Mouse (Mus musculus): Measurements from ENCODE around the gene Cnksr3. TPM values are rescaled to one million over a fixed set of nuclear protein-coding genes. Genes with fewer than 3 reads are reported as not detected.

The Cnksr3 gene
- total RNA-seq, 2 experiments from 2014 or later = 7.1 to 9.3 TPM

DNA sequence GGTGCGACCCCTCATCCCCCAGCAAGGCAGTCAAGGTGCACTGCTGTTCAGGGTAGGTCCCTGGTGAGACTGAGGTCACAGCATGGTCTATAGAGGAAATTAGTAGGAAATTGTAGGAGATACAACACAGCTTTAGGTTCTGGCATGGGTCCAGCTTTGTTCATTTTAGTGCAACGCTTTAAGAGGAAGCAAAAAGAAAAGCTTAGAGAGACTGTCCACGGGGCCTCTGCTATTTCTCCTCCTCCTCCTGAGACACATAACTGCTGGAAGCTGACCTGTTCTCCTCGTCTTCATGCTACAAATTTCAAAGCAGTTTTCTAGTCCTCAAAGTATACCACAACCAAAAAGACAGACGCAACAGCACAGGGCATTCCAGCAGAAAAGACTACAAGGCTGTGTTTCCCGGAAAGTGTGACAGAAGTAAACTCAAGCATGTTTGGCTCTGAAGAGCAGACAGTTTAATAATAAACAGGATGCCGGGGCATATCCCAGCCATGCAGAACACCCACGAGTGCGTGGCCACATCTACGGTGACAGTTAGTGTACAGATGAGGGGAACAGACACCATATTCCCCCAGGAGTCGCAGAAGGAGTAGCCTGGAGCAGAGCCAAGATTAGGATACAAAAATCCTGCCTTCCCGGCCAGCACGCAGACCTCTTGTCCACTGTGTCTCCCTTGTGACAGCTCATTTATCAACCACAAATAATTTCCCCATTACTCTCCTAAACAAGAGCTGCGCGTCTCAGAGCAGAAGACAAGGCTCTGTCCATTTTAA lies 53.6 kb downstream of the Cnksr3 start:
- ATAC-seq (replicated peaks; ENCODE audit: low FRiP score, low TSS enrichment, poor library complexity, severe bottlenecking) = no peak

DNA sequence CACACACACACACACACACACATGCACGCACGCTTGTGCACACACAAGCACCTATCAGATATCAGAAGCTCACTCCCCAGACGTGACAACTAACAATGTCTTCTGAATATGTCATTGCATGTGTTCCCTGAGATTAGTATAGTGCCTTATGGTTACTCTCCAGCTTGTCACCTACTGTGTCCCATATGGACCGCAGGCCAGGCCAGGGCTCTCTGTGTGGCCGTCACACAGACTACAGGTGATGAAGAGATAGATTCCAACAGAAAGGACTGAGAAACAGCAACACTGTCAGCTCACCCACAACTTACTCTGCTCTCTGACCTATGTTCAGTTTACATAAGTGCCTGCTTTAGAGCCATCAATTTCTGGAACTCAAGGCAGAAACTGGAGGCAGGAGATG lies 57.2 kb downstream of the Cnksr3 start:
- ATAC-seq (replicated peaks; ENCODE audit: low FRiP score, low TSS enrichment, poor library complexity, severe bottlenecking) = no peak

DNA sequence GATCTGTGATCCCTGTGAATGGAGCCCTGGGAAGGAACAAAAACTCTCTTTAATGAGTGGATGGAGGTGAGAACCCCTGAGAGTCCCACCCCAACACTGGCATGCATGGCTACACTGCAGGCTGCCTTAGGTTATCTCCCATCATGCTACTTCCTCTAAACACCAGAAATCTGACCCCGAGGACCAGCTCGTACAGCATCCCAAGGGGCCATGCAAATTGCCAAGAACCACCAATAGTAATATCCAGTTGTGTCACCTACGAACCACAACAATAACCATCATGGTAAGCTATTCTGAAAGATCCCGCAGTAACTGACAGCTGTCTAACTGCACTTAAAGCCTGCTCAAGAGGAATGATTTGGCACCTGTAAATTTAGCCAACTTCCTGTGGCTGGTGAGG lies 59.1 kb downstream of the Cnksr3 start:
- no peak for ATAC-seq (replicated peaks; ENCODE audit: low FRiP score, low TSS enrichment, poor library complexity, severe bottlenecking)

DNA sequence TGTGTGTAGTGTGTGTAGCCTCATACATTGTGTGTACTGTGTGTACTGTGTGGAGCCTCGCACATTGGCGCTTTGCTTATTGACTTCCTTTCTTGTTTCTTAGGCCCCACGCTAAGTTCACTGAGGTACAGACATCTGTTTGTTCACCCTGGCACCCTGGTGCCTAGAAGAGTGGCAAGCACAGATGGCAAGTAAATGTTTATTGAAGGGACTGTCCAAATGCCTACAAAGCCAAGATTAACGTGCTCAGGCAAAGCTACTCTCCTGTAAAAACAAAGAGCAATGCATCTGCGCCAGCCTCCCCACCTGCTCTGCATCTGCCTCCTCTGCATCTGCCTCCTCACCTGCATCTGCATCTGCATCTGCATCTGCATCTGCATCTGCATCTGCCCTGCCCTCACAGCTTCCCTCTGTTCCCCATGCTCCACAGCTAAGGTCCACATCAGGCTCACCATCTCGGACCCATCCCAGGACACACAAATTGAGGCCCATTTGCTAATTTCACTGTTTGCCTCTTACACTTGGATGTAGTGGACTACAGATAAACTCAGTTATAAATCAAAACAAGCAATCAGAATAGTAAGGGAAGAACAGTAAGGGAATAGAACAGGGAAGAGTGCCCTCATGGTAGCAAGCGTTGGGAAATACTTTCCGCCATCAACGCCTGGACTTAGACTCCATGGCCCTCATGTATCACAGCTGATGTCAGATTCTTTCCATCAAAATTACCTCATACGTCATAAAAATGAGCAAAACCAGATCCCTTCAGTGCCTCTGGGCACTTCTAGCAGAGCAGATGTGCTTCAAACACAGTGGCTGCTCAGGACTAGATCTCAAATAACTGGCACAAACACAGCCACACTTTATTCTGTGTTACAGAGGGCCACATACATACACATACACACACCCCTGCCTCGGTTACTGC lies 62.1 kb downstream of the Cnksr3 start:
- ATAC-seq (replicated peaks; ENCODE audit: low FRiP score, low TSS enrichment, poor library complexity, severe bottlenecking) = no peak

DNA sequence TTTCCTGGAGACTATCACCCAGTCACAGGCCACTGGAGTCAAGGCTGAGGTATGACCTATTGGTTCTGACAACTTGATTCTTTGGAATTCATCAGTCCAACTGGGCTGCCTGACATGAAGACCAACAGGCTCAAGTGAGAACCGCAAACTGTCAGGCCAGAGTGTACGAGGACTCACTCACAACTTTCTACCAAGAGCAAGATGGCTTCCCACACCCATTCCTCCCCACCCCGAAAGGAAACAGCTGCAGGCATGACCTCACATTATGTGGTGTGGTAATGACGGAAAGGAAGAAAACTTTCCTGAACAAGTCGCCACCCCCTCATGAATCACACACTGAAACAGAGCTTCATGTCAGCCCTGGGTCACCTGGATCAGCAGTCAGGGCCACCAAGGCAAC lies 66.4 kb downstream of the Cnksr3 start:
- no peak for ATAC-seq (replicated peaks; ENCODE audit: low FRiP score, low TSS enrichment, poor library complexity, severe bottlenecking)

DNA sequence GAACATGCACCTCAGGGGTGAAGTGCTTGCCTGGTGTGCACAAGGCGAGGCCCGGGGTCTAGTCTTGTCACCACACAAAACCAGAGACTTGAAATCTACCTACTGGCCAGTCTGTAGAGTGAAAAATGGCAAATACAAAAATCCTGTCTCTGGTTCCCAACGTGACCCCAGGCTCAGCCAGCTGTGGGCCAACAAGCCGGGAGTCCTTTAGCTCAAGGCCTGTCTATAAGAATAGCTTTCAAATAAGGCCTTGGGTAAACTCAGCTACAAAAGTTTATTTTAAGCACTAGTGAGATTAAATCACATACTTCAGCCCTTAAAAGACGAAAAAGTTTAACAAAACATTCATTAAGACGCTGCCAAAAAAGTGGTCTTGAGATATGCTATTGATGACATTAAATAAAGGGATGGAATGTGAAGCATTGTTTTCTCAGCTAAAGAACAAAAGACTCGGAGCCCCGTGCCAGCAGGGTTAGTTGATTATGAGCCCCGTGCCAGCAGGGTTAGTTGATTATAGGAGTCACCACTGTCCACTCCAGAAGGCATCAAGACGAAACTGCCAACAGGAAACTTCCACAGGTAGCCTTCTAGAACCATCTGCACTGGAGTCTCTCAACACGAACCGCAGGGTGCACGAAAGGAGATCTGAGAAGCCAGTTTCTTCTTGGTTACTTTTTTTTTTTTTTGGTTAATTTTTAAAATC lies 67.8 kb downstream of the Cnksr3 start:
- ATAC-seq (replicated peaks; ENCODE audit: low FRiP score, low TSS enrichment, poor library complexity, severe bottlenecking) = no peak

- no peak for ATAC-seq (replicated peaks; ENCODE audit: low FRiP score, low TSS enrichment, poor library complexity, severe bottlenecking)
Measured at GRCm38 (mm10) chr10:7142287-7142686, 69.8 kb downstream of the Cnksr3 start.

DNA sequence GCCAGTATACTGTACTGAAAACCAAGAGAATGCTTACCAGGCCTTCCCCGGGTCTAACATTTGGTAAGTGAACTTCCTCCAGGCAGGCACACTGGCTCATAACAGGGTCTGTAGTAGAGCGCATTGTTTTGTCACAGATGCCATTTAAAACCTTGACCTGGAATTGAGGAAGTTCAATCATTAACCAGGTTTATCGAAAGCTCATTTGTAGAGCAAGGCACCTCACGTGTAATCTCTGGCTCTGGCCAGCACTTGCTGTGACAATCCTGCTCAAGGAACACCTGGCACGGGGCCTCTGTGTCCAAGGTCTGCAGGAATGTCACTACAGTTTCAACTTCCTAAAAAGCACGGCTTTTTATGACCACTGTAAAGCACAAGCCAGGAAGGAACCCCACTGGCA lies 71.8 kb downstream of the Cnksr3 start:
- ATAC-seq (replicated peaks; ENCODE audit: low FRiP score, low TSS enrichment, poor library complexity, severe bottlenecking) = no peak

- no peak for ATAC-seq (replicated peaks; ENCODE audit: low FRiP score, low TSS enrichment, poor library complexity, severe bottlenecking)
Measured at GRCm38 (mm10) chr10:7138049-7138448, 74.0 kb downstream of the Cnksr3 start.

DNA sequence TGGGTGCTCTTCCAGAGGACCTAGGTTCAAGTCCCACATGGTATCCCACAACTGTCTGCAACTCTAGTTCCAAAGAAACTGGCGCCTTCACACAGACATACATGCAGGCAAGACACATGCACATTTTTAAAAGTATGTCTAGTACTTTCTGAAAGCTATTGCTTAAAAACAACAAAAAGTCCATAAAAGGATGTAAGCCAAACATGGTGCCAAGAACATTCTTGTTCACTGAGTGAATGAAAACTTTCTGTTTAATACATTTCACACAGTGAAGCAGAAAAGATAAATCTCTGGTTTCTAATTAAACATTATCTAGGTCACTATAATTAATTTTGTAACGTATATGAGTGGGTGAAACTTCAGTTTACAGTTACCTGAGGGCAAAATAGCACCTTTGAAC lies 76.3 kb downstream of the Cnksr3 start:
- ATAC-seq (replicated peaks; ENCODE audit: low FRiP score, low TSS enrichment, poor library complexity, severe bottlenecking) = no peak

DNA sequence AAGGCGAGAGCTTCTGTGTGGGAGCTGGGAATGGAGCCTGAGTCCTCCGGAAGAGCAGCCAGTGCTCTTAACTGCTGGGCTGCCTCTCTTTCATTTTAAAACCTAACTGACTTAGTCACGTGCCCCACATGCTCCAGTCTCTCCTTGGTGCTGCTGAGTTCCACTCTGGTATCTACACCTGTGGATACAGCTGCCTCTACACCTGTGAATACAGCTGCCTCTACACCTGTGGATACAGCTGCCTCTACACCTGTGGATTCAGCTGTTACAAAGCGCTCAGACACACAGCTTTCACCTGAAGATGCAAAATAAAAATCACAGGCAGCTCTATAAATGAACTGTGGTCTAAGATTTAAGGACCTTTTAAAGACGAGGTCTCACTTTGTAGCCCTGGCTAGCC lies 79.0 kb downstream of the Cnksr3 start:
- no peak for ATAC-seq (replicated peaks; ENCODE audit: low FRiP score, low TSS enrichment, poor library complexity, severe bottlenecking)

DNA sequence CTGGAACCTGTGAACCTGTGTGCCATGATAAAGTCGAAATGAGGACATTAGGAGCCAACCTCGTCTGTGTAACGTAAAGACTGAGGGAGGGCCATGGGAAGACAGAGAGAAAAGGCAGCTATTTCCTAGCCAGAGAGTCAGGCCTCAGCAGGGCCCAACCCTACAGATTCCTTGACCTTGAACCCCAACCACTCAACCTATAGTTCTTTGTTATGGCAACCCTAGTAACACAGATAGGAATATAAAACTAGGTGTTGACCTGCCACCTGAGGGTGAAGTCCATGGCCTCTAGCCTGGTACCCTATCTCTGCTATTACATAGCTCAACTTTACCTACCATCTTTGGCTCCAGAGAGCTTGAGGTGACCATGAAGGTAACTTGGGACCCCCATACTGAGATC lies 80.6 kb downstream of the Cnksr3 start:
- ATAC-seq (replicated peaks; ENCODE audit: low FRiP score, low TSS enrichment, poor library complexity, severe bottlenecking) = no peak

GRCm38 (mm10) chr10:7127828-7128227 lies 84.2 kb downstream of the Cnksr3 start:
- ATAC-seq (replicated peaks; ENCODE audit: low FRiP score, low TSS enrichment, poor library complexity, severe bottlenecking) = no peak

DNA sequence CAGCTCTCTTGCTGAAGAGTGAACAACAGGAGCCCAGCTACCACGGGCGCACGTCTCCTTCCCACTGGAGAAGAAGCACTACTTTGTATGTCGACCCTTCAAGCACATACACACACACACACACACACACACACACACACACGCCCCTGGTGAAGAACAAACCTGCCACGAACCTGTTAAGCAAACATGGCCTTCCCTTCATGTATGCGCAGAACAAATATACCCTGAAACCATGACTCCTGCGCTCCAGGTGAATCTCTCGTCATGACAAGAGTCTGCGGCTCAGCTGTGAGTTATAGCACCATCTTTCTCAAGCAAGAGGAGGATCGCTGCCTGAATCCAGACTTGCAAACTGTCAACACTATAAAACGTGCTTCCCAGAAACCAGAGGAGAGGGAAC lies 85.2 kb downstream of the Cnksr3 start:
- ATAC-seq (replicated peaks; ENCODE audit: low FRiP score, low TSS enrichment, poor library complexity, severe bottlenecking) = no peak

DNA sequence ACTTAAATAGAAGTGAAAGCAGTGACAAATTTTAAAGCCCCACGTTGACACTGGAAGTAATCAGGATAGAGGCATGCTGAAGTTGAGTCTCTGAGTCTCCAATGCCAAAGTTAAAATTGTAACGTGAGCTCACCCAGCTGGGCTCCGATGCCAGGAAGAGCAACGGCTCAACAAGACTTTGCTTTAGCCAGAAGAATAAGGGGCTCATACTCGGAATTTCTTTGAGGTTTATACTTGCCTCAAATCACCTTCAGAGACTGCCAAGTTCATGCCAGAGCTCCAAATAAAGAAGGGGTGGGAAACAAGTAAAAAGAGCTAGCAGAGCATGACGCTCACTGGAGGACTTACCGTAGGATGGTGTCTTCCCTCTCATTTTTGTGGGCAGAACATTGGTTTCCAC lies 85.8 kb downstream of the Cnksr3 start:
- ATAC-seq (replicated peaks; ENCODE audit: low FRiP score, low TSS enrichment, poor library complexity, severe bottlenecking) = no peak

DNA sequence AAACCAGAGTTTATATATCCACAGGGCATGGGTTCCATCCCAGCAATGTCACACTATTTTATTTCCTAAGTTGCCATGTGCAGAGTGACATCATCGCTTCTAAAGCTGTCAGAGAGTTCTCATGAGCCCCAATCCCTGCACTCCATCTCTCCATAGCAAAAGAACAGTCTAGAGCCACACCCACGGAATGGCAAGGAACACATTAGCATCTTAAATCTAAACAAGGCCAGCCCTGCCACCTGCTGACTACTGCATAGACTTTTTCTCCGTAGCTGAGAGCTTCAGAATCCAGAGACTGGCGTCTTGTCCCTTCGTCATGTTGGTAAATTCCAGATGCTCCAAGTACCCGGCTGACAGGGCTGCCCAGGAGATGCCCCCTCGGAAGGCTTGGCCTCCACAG lies 87.0 kb downstream of the Cnksr3 start:
- no peak for ATAC-seq (replicated peaks; ENCODE audit: low FRiP score, low TSS enrichment, poor library complexity, severe bottlenecking)

DNA sequence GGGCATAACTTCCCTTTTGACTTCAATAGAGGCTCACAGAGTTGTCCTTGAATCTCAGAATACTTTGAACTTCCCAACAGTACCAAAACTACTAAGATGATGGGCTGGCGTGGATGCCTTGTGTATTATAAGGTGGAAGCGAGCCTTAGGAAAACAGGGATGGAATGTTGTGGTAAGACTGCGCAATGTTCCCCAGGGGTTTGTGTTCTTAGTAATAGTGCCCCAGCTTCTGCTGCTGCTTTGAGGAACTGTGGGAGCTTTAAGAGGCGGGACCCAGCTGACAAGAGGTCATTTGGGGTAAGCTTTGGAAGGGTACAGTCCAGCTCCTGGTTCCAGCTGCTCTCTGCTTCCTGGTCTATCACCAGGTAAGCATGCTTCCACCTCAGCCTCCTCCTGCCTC lies 89.7 kb downstream of the Cnksr3 start:
- ATAC-seq (replicated peaks; ENCODE audit: low FRiP score, low TSS enrichment, poor library complexity, severe bottlenecking) = no peak

- no peak for ATAC-seq (replicated peaks; ENCODE audit: low FRiP score, low TSS enrichment, poor library complexity, severe bottlenecking)
Measured at GRCm38 (mm10) chr10:7120206-7120605, 91.8 kb downstream of the Cnksr3 start.

DNA sequence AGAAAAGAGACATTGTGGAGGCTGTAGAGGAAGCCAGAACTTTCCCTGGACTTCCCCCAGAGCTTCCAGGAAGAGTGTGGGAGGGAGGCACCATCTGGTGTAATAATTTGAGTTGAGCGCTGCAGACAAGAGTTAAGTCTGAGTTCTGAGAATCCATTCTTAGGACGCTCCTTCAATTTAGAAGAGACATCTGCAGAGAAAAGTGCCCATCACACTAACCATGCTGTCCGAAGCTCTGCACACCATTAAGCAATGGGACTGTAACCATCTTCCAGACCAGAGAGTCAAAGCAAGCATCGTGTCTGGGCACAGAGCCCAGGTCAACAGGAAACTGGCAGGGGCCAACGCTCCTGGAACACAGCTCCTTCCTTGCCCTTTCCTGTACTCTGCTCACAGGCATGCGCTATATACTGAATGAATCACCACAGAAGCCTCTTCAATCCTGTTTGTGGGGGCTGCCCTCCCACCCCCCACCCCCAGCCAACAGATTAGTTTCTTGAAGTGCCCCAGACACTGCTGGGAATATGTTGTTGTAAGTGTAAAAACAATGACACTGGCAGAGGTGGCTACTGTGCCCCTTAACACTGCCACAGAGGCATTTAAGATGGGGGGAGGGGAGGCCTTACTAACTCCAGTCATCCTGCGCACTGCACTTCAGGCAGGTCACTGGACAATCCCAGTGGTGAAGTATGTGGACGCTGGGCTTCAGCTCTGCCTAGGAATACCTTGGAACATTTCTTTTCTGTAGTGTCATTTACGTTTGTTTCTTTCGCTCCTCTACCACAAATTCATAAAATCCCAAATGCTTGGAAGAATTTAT lies 93.6 kb downstream of the Cnksr3 start:
- ATAC-seq (replicated peaks; ENCODE audit: low FRiP score, low TSS enrichment, poor library complexity, severe bottlenecking) = no peak

Measured in megakaryocyte-erythroid progenitor cell, adult 5-6 weeks (primary cell).